Mouse (Mus musculus): Measurements from ENCODE around the gene 4930502E18Rik. TPM values are rescaled to one million over a fixed set of nuclear protein-coding genes. Genes with fewer than 3 reads are reported as not detected.
"Not testable (repeated sequence)": the region's sequence is repeated elsewhere in the genome, so short reads cannot be mapped to it uniquely, and the experiment has no call there.

The 4930502E18Rik gene
- polyA plus RNA-seq (2012; rRNA removed), result not detected in 2 replicates

DNA sequence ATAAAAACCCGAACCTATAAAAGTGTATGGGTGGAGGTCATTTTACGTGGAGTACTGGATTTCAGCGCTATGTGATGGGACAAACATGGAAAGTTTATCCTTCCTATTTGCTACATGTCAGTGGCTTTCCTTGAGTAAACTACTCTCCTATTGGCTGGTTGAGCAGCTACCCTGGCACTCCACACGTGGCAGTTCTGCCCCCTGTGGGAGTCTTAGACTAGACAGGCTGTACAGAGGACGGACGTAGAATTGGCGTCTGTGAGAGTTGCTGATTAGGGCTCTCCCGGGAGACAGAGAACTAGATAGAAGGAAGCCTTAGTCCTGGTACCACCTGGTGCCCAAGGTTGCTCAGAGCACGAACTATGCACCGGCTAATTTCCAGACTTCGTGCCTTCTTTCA lies at the start of gene 4930502E18Rik:
Gene 4930502E18Rik, plus strand, starts transcription at position 231 of the 400 bp plus-strand sequence.
- WGBS, result 72% methylated on average over 11 of the region's 11 CpGs

DNA sequence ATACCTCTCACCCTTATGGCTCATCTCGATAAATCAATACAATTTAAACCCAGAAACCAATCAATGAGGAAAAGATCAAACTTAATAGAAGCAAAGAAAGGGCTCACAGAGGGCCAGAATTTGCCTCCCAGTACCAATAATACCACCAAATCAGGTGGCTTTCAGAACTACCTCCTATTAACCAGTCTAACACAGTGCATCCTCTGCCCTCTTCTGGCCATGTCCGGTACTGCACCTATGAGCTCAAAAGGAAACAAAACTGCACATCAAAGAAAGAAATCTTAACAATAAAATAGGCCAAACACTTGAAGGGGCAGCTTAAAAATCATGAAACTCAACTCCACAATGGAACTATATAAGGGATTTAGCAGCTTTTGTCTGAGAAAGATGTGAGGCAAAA lies 47.7 kb upstream of the 4930502E18Rik start:
- H3K4me3 ChIP-seq (replicated peaks; ENCODE audit: extremely low read depth, low read depth, low read length); H3K4me1 ChIP-seq (ENCODE audit: control insufficient read depth, insufficient read depth, low read length): not testable (repeated sequence)
- WGBS, result 36% methylated on average over 2 of the region's 2 CpGs
- peak; percentile 59 for DNase-seq

More for the DNA sequence above, at the start of gene 4930502E18Rik:
- TF ChIP-seq POLR2A (IDR thresholded peaks at IDR 0.05; ENCODE audit: borderline replicate concordance, extremely low read depth, low read depth, low read length), result no peak
- TF ChIP-seq CTCF (IDR thresholded peaks at IDR 0.05; ENCODE audit: insufficient read depth, low read length), result no peak
- H3K4me3 ChIP-seq (replicated peaks; ENCODE audit: extremely low read depth, low read depth, low read length), result no peak within 1 kb of the TSS
- DNase-seq, result no peak
- no peaks in the 10 kb centered on the region for H3K4me1 ChIP-seq (ENCODE audit: control insufficient read depth, insufficient read depth, low read length)

DNA sequence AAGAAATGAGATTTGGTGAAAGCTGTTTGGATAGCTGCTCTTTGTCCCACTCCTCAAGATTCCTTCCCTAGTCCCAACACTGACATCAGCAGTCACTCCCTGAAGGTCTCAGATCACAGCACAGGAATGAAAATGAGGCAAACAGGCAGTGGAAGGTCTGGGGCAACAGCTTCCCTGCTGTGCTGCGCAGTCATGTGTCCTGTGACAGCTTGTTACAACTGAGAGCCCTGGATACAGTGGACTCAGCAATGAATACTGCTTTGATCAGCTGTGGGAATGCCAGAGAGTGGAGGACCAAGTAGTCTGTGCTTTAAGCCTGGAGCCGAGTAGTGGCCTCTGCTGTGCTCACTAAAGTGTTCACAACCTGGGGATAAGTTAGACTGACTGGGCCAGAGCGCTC lies 42.0 kb upstream of the 4930502E18Rik start:
- H3K4me3 ChIP-seq (replicated peaks; ENCODE audit: extremely low read depth, low read depth, low read length); H3K4me1 ChIP-seq (ENCODE audit: control insufficient read depth, insufficient read depth, low read length); DNase-seq: not testable (repeated sequence)
- 50% methylated on average over 2 of the region's 3 CpGs for WGBS

DNA sequence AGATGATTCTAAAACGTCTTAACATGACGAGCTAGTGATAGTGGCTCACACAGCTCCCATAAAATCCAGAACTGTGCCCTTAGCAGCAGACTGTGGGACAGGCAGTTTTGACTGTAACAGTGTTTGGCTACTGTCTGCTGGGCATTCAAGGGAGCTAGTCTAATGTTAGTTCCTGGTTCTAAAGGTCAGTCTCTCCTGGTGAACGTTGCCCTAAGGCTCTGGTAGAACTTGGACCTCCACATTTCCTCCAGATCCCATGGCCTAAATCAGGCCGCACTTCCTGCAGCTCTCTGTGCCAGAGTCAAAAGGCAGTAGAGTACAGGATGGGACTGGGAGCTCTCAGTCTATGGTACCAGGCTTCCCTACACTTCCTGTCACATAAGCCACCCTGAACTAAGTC lies 40.0 kb upstream of the 4930502E18Rik start:
- H3K4me3 ChIP-seq (replicated peaks; ENCODE audit: extremely low read depth, low read depth, low read length); H3K4me1 ChIP-seq (ENCODE audit: control insufficient read depth, insufficient read depth, low read length); DNase-seq: not testable (repeated sequence)
- 70% methylated on average over 2 of the region's 4 CpGs for whole genome bisulfite sequencing

DNA sequence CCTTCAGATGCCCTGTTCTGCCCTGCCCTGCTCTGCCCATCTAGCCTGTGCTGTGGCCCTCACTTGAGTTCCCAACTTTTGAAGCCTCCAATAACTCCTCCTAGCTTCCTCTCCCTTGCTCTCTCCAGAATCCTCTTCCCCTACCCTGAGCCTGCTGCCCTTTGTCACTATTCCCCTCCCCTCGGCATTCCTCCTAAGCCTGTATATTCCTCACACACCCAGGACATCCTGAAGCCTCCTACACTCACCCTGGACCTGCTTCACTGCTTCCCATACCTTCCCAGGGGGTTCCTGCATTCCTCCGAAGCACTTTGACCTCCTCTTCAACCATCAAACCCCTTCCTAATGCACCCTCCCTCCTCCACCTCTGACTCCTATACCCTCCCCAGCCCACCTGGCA lies 32.6 kb upstream of the 4930502E18Rik start:
- DNase-seq, result no peak
- no peaks in the 10 kb centered on the region for H3K4me1 ChIP-seq (ENCODE audit: control insufficient read depth, insufficient read depth, low read length)
- H3K4me3 ChIP-seq (replicated peaks; ENCODE audit: extremely low read depth, low read depth, low read length), result no peak overlapping the region
- WGBS, result 46% methylated on average over 2 of the region's 2 CpGs
- TF ChIP-seq POLR2A (IDR thresholded peaks at IDR 0.05; ENCODE audit: borderline replicate concordance, extremely low read depth, low read depth, low read length) (no peak), CTCF (IDR thresholded peaks at IDR 0.05; ENCODE audit: insufficient read depth, low read length) (no peak)

DNA sequence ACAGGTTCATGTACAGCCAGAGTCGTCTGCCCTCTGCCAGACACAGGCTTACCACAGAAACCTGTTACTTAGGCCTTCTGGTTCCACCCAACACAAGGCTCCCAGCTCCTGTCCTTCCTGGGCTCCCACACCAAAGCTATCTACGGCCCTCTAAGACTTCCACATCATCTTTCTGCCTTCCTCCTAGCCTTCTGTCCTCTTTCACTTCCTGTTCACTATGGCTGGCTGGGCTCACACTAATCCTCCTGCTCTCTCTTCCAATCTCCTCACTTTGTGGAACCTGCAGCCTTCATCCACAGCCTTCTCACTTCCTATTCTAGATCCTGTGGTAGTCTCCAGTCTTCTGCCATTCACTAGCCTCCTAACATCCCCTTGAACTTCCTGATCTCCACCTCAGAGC lies 31.5 kb upstream of the 4930502E18Rik start:
- TF ChIP-seq CTCF (IDR thresholded peaks at IDR 0.05; ENCODE audit: insufficient read depth, low read length), result no peak
- no peak for TF ChIP-seq POLR2A (IDR thresholded peaks at IDR 0.05; ENCODE audit: borderline replicate concordance, extremely low read depth, low read depth, low read length)
- no peak for DNase-seq
- WGBS, result 59% methylated on average over 2 of the region's 2 CpGs
- Histone ChIP-seq H3K4me1 (ENCODE audit: control insufficient read depth, insufficient read depth, low read length) (no peaks in the 10 kb centered on the region), H3K4me3 (replicated peaks; ENCODE audit: extremely low read depth, low read depth, low read length) (no peak overlapping the region)

DNA sequence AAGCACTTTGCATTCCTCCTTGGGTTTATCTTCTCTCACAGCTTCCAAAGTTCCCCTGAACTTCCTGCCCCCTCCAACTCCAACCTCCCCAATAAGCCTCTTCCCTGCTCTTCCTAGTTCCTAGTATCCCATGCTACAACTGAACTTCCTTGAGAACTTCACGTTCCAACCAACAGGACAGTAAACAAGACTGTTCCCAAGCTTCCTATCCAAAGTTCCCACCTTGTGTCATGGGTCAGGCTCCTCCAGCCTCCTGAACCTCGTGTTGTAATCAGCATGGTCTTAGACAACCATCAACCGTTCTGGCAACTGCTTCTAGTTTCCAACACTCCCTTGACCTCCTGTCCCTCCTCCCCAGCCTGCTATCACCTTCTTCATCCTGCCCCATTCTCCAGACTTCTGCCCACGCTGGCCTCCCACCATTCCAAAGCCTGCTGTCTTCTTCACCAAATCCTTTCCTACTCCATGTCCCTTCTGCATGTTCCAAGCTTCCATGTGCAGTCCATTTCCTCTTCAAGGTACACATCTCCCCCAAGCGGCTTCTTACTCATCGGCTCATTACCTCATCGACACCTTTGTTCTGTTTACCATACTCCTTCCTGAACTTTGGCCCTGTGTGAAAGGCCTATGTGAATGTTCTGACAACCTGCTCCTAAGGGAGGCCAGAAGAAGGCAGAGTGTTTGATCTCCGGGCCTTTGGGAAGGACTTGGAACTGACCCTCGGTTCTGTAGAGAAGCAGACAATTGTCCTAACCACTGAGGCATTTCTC lies 30.4 kb upstream of the 4930502E18Rik start:
- Histone ChIP-seq H3K4me3 (replicated peaks; ENCODE audit: extremely low read depth, low read depth, low read length) (no peak overlapping the region), H3K4me1 (ENCODE audit: control insufficient read depth, insufficient read depth, low read length) (no peaks in the 10 kb centered on the region)
- 62% methylated on average over 9 of the region's 9 CpGs for WGBS
- no peak for DNase-seq
- TF ChIP-seq POLR2A (IDR thresholded peaks at IDR 0.05; ENCODE audit: borderline replicate concordance, extremely low read depth, low read depth, low read length) (no peak), CTCF (IDR thresholded peaks at IDR 0.05; ENCODE audit: insufficient read depth, low read length) (no peak)

DNA sequence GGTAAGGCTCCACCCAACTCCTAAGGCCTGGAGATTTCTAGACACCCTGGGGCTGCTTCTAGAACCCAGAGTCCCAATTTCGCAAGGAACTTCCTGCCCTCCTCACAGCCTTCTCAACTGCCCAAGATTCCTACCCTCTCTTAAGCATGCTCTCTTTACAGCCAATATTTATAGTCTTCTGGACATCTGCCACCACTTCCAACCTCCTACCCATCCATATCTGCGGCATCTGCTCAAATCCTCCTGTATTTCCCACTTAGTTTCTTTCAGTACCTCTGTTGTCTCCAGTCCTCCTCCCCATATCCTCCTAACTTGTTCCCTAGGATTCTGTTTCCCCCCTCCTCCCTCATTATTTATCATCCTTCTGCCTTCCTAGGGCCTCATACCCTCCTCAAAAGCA lies 25.4 kb upstream of the 4930502E18Rik start:
- WGBS, result 85% methylated on average over 2 of the region's 2 CpGs

DNA sequence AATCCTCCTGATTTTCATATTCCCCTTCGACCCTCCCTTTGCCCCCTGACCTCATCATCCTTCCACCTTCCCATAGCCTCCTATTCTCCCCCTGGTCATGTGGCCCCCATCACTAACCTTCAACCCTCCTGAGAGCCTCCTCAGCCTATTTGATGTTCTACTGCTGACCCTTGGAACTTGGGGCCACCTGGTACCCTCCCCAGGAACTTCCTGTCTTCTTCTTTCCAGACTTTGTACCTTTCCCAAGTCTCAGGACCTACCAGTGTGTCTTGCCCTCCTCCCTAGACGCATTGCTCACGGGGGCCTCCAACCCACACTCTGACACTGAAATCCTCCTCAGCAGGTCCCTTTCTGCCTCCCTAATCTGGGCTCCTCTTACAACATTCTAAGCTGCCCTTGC lies 22.0 kb upstream of the 4930502E18Rik start:
- Histone ChIP-seq H3K4me3 (replicated peaks; ENCODE audit: extremely low read depth, low read depth, low read length) (no peak overlapping the region), H3K4me1 (ENCODE audit: control insufficient read depth, insufficient read depth, low read length) (no peaks in the 10 kb centered on the region)
- 79% methylated on average over 3 of the region's 3 CpGs for WGBS
- DNase-seq, result no peak
- TF ChIP-seq CTCF (IDR thresholded peaks at IDR 0.05; ENCODE audit: insufficient read depth, low read length) (no peak), POLR2A (IDR thresholded peaks at IDR 0.05; ENCODE audit: borderline replicate concordance, extremely low read depth, low read depth, low read length) (no peak)

More for the DNA sequence above, 25.4 kb upstream of the 4930502E18Rik start:
- no peak overlapping the region for H3K4me3 ChIP-seq (replicated peaks; ENCODE audit: extremely low read depth, low read depth, low read length)
- TF ChIP-seq POLR2A (IDR thresholded peaks at IDR 0.05; ENCODE audit: borderline replicate concordance, extremely low read depth, low read depth, low read length) (no peak), CTCF (IDR thresholded peaks at IDR 0.05; ENCODE audit: insufficient read depth, low read length) (no peak)
- no peak for DNase-seq
- H3K4me1 ChIP-seq (ENCODE audit: control insufficient read depth, insufficient read depth, low read length), result no peaks in the 10 kb centered on the region

DNA sequence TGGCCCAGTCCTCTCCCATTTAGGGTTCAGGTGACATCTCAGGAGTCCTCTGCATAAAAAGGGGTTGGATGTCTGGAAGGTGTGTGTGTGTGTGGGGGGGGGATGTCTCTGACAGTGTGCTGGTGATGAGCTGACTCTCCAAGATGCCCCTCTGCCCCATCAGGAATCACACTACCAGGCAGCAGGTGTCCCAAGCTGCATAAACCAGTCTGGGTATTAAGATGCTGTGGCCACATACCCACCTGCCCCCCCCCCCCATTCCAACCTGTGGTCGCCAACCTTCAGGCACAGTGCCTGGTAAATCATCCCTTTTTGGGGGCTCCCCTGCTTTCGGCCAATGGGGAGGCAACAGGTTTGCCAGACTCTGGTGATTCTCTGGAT lies 8.7 kb upstream of the 4930502E18Rik start:
- TF ChIP-seq CTCF (IDR thresholded peaks at IDR 0.05; ENCODE audit: insufficient read depth, low read length) (no peak), POLR2A (IDR thresholded peaks at IDR 0.05; ENCODE audit: borderline replicate concordance, extremely low read depth, low read depth, low read length) (no peak)
- Histone ChIP-seq H3K4me3 (replicated peaks; ENCODE audit: extremely low read depth, low read depth, low read length) (no peak overlapping the region), H3K4me1 (ENCODE audit: control insufficient read depth, insufficient read depth, low read length) (no peaks in the 10 kb centered on the region)
- WGBS, result 68% methylated on average over 2 of the region's 2 CpGs
- no peak for DNase-seq
